Mouse (Mus musculus) adrenal gland, adult 8-10 months (tissue): ENCODE measurements around the gene Ppp1r26. TPM values are rescaled to one million over a fixed set of nuclear protein-coding genes. Genes with fewer than 3 reads are reported as not detected.
A peak's percentile ranks its signal among the peaks of the same experiment; 100 is the strongest.

Experiments
- DNase-seq: peaks from one replicate; pipeline ENCODE4 v3.0.0; 2022
- total RNA-seq, 4 experiments: library from RNA; stranded (reverse); gene quantifications; 2 replicates each; pipeline ENCODE4 v1.2.4; 2022

Ppp1r26 gene
- 10 to 100 TPM in 2 of 4 experiments, 1 to 10 TPM in 2; 6.2 to 14.0 (median 10.4) TPM for total RNA-seq

GRCm38 (mm10) chr2:28446515-28447314, at the start of gene Ppp1r26:
Gene Ppp1r26 (plus strand): TSS chr2:28446800.
- peak; percentile 21 for DNase-seq

- no peak for DNase-seq
These were observed 49.7 kb upstream of the Ppp1r26 start for GRCm38 (mm10) chr2:28396928-28397327.

DNA sequence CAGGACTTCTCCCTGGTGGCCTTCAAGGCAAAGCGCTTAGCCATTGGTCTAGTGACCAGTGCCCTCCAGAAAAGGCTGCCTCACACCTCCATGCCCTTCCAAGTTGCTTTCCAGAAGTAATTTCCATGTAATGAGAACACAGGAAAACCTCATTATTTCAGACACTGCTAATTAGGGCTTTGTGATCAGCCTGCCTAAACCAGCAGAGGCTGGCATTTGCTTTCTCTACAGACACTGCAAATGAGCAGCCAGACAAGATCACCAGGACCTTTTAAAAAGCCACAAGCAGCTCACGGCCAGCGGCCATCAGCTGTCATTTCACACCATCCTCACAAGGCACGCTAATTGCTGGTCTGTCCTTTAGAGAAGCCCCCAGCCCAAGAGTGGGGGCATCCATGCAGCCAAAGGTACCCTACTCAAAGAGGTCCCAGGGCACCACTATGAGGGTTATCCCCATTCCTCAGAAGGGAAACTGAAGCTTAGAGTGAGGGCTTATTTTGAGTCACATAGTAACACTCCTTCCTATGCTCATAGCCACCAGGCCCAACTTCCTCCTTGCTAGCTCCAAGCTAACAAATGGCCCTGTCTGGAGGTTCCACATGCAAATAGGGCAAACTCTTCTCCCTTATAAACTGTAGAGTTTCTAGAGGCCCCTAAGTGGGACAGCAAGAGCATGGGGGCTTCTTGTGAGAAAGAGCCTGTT, 49.0 kb upstream of the Ppp1r26 start:
- DNase-seq: no peak

GRCm38 (mm10) chr2:28401647-28402046, 45.0 kb upstream of the Ppp1r26 start:
- DNase-seq: peak; percentile 19

DNA sequence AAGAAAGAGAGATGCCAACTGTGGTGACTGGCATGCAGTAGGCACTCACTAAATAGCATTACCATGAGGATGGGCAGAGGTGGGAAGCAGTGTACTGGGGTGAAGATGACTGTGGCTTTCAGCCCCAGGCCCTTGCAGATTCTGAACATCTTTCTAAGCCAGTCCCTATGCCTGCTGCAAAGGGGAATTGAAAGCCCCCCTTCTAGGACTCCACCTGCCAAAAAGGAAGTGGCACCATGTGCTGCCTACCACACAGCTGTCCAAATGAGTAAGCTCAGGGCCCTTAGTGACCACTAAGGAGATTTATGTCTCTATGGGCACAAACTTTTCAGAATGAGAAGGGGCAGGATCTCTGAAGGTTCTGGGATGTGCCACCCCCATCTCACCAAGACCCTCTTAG, 44.5 kb upstream of the Ppp1r26 start:
- DNase-seq: no peak

DNA sequence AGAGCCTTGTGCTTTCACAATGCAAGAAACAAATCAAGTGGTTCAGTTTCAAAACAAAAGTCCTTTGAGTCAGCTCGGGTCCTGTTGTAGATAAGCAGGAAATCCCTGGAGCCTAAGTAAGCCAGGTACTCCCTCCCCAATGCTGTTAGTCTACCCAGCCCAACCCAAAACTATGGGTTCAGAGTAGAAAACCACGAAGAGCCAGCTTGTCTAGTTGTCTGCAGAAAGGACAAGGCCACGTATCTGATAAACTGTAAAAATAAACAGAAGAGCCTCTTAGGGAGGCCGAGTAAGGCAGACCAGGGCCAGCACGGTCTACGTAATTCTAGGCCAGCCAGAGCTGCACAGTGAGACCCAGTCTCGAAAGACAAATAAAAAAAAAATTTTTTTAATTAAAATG, 38.8 kb upstream of the Ppp1r26 start:
- no peak for DNase-seq

- DNase-seq: no peak
These were observed 37.5 kb upstream of the Ppp1r26 start for GRCm38 (mm10) chr2:28409144-28409543.

DNA sequence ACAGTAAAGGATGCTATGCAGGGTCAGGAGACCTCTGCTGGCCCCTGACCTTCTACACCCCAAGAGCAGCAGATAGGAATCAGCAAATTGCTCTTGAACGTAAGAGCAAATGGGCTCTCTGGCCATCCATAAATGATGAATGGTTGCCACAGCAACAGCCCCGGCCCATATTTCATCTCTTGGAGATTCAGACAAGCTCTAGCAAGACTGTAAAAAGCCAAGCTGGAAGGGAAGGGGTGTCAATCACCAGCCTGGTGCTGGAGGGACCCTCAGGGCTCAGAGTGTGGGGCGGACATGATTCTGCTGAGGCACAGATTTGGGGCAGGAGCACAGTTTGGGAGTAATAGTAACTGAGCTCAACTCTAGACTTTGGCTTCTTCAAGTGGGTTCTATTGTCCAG, 37.0 kb upstream of the Ppp1r26 start:
- no peak for DNase-seq

- DNase-seq: no peak
These were observed 33.7 kb upstream of the Ppp1r26 start for GRCm38 (mm10) chr2:28412936-28413335.

- DNase-seq: no peak
These were observed 32.4 kb upstream of the Ppp1r26 start for GRCm38 (mm10) chr2:28414116-28414756.

DNA sequence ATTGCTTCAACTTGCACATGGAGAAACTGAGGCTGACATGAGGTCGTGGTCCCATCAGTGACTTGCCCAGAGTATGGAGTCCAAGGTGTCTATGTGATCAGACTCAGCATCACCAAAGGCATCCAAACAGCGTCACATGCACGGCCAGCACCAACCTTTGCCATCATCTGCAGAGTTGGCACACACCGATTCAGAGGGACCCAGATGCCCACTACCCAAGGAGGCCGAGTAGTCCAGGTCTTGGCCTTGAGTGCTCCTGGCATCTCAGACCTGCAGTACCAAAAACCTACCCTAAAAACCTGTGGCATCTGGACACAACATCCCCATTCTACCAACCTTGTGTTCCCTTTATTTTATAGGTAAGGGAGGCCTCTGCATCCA, 31.9 kb upstream of the Ppp1r26 start:
- no peak for DNase-seq

DNA sequence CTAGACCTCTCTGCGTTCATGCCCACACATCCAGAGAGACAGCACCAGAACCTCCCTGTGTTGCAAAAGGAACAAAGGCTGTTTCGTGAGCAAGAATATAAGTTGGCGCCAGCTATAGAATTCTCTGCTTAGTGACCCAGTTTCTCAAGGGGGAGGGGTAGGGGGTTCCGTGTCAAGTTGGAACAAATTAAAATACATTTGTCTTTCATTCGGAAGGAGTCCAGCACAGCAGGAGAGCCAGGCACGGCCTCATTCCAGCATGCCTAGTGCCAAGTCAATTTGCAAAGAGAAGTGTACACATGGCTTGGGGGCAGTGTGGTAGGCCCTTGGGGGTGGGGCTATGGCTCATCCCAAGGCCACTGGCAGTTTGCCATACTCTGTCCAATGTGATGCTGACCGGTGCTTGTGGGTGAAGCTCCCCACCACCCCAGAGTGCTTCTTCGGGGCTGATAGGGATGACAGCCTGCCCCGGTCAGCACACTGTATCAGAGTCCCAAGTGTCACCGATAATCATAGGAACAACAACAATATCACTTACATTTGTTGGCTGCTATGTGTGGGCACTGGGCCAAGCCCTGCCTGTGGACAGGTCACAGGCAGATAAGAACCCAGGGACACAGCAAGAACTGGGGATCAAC, 31.1 kb upstream of the Ppp1r26 start:
- DNase-seq: peak; percentile 68

DNA sequence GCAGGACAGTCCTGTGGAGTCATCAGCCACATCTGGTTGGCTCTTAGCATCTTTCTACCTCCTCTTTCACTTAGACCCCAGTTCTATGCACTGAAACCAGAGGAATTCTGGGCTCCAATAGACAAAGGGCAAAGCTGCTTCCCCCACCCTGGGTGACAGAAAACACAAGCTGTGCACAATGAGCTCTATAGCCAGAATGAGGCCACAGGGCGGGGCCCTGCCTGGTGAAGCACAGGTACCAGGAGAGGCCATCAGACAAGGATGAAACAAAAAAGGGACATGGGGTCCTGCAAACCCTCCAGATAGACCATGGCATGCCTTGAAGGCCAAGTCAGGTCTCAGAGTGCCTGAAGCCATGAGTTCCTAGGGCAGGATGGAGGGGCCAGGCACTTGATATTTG, 30.1 kb upstream of the Ppp1r26 start:
- DNase-seq: no peak

DNA sequence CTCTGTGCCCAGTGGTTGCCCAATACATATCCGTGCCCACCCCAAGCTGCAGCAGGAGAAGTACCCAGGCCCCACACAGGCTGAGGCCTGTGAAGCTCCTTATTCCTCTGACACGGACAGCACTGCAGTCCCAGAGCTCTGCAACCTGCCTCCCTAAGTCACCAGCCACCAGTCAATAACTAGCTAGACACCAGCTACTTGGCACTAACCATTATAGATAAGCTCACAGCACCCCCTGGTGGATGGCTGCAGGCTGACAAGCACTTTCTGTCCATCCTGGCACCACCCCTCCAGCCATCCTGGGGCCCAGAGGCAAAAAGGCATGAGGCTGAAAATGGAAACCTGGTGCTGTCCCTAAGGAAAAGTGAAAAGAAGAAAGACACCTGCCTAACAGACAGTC, 28.6 kb upstream of the Ppp1r26 start:
- DNase-seq: peak; percentile 76

DNA sequence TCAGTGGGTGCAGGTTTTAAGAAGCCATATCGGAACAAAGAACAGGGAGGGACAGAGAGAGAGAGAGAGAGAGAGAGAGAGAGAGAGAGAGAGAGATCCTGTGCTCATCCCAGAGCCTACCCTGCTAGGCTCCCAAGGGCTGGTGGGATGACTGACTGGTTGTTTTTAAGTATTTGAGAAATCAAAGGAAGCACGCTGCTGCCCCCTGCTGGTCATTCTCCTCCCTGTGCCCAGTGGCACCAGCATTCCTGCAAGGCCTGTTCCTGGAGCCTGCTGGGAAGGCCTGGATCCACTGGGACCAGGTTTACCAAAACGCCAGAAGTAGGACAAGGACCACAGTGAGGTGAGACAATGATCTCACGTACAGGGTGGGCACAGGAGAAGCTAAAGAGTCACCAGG, 26.7 kb upstream of the Ppp1r26 start:
- DNase-seq: peak; percentile 68

GRCm38 (mm10) chr2:28423167-28423566, 23.4 kb upstream of the Ppp1r26 start:
- DNase-seq: peak; percentile 29

DNA sequence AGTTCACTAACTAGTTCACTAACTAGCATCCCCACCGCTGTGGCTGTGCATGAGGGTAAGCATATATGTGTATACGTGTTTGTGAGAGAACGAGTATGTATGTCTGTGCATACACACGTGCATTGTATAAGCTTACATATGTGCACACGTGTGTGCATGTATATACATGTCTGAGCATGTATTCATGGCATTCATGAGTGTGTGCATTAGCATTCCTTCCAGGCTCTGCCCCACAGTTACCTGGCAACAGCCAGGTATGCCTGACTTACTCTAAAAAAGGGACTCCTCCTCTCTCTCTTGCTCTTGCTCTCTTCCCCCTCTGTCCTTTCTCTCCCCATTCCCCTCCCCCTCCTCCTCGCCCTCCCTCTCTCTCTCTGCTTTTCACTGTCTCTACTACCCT, 19.4 kb upstream of the Ppp1r26 start:
- no peak for DNase-seq

DNA sequence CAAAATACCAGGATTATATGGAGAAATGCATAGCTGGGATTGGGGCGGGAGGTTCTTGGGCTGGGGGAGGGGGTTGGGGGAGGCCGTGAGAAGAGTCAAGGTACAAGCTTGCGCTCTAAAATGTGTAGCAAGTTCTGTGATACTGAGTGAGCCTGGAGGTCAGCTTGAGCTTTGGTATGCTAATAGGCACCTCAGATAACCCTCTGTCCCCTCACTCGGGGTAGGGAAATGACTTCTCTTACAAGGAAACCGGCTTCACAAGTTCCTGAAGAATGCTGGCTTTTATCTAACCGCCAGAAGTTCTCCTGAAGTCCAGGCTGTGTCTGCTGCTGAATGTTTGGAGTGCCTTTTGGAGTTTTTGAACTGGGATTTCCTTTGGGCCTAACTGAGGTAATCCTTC, 15.8 kb upstream of the Ppp1r26 start:
- no peak for DNase-seq

GRCm38 (mm10) chr2:28432811-28433210, 13.8 kb upstream of the Ppp1r26 start:
- peak; percentile 78 for DNase-seq

DNA sequence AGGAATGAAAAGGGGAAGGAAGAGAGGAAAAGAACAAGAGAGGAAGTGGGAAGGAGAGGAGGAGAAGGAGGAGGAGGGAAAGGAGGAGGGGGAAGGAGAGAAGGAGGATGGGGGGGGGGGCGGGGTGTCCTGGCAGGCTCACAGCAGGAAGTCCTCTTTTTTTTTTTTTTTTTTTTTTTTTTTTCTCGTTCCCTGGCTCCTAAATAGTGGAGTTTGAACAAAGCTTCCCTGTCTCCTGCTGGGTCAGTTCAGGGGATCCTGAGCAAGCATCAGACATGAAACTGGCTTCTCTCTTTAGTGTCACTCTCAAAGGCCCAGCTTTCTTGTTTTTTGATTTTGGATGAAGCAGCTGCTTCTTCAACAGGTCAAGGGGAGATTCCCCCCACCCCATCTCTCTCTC, 13.1 kb upstream of the Ppp1r26 start:
- DNase-seq: no peak

DNA sequence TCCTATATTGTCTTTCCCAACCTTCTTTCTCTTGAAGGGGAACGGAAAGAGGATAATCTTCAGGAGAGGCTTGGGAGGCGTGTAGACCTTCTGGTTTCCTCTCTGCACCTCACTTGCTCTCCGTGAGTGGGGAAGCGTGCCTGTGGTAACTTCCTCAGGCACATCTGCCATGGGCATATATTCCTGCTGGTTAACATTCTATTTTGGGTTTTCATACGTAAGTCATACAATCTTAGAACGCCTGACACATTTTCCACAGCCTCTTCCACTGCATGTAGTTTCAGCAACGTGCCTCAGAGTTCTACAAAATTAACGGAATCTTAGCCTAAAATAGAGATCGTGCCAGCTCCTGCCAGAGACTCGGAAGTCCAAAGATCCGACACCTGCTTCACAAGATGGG, 11.2 kb upstream of the Ppp1r26 start:
- no peak for DNase-seq

DNA sequence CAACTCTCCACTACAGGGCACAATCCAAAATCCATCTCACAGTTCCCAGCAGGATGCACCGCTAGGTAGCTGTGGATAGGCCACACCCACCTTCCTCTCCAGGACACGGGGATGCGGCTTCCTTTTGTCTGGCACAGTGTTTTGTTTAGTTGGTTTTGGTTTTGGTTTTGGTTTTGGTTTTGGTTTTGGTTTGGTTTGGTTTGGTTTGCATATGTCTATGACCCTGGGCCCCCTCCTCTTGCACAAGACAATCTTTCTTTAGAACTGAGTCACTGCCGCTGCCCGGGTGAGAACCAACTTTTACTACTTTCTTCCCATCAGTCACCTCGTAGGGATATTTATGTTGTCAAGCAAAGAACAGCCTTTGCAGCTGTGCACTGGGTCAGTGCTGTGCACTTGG, 5.8 kb upstream of the Ppp1r26 start:
- DNase-seq: no peak

- no peak for DNase-seq
These were observed 1.5 kb upstream of the Ppp1r26 start for GRCm38 (mm10) chr2:28445082-28445481.
